Mouse (Mus musculus) cerebellum, postnatal 25 days (tissue): ENCODE measurements at regions not wholly inside any gene's neighbourhood (a gene's known extent, or its start where the extent isn't known, plus 50 kb on each side); places are given as distances from the start of the nearest gene placed in this dataset.
"Not testable (repeated sequence)": the region's sequence is repeated elsewhere in the genome, so short reads cannot be mapped to it uniquely, and the experiment has no call there.

Experiments used
- DNase-seq, 2 experiments: peaks; one replicate each; pipeline ENCODE4 v3.0.0; 2021; ENCODE audit warnings: mixed read lengths in 2 of 2

DNA sequence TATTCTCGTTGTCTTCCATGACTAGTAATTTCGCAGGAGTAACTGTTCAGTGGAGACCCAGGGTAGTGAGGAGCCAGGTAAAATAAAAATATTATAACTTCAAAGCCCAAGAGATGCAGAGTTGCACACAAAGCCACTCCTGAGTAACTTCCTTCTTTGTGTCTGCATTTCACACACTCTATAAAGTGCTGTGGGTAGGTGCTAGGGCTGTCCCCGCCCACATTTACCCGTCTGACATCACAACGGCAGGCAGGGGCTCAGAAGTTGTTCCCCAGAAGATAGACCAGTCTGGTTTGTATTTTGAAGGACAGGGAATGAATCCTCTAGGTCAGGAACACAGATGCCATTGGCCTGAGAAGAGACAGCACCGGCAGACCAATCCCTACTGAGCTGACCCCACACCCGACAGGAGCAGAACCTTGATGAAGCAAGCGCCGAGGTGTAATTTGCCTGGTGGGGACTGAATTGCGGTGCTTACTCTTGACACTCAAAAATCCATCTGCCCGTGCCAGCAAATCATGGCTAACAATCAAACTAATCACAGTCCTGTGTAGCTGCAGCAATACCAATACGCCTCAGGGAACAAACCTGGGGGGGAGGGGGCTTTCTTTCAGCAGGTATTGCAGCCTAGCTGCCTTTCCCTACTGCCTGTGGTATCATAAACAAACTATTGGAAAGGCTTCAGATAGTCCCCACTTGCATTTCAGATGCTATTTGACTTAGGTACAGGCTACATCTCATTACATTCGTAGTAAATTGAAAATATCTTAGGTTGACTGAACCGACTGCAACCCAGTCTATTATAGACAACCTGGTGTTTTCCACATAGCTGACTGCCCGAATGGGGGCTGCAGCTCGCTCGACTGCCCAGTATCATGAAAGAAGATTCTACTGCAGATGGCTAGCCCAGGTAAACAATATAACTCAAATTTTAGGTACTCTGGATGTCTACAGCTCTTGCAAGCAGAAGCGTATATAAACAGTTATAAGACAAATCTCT lies 175.6 kb downstream of the Basp1 start:
- no peak for DNase-seq

DNA sequence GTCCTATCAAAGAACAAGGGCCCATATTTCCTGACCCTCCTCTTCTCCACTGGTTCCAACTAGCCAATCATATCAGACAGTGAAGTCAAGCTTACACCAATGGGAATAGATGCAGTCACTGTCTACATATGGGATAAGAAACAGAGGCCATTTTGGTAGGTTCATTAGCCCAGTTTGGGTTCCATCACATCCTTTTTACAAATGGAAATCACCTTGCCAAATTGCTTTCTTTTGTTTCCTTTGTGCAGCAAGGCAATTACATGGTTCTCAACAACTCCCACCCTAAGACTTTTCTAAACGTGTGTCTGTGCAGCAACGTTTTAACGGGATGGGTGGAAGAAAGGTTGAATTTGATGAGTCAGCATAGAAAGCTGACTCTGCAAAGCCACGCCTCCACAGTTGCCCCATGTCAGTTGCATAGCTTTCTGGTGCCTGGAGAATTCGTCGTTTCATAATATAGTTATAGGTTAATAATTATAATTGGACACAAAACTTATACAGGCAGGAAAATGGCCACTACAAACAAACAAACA lies 177.3 kb downstream of the Basp1 start:
- DNase-seq, result no peak

DNA sequence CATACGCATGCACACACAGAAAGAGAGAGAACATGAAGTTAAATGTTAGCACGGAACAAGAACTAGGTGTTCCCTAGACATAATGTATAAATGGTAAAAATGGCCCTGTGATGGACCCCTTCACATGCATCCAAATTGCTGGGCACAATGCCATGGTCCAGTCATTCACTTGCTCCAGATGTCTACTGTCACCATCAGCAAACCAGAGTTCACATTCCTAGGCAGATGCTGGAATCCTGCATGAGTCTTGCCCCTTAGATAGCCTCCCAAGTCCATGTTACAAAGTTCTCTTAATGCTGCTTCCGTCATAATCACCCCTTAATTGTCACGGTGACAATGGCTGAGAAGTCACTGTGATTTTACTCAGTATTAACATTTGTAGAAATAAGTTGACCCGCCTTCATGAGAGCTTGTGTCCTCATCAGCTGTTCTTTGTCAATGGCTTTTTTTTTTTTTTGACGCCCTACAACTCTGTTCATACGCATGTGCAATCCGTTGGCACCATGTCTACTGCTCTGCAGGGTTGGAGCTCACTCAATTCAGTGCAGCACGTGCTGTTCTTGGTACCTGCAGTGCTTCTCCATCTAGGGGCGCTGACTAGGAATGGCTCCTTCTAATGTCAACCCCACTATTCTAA lies 179.4 kb downstream of the Basp1 start:
- no peak for DNase-seq

DNA sequence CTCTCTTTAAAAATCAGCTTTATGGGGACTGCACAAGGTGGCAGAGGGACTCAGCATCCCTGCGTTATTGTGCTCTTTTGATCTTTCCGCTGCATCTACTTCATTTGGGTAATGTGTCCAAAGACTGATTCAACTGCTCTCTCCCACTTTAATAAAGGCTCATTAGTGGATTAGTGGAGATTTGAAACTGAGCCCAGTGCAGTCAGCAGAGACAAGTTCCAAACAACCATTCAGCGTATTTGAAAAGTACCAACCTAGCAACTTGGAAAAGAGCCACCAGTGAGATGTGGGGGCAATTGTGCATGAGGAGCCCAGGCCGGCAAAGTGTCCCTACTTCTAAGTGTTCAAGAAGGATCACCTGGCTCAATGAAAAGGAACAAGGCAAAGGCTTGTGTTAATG lies 183.4 kb downstream of the Basp1 start:
- no peak for DNase-seq

GRCm38 (mm10) chr15:25229807-25230206 lies 183.8 kb downstream of the Basp1 start:
- no peak for DNase-seq

DNA sequence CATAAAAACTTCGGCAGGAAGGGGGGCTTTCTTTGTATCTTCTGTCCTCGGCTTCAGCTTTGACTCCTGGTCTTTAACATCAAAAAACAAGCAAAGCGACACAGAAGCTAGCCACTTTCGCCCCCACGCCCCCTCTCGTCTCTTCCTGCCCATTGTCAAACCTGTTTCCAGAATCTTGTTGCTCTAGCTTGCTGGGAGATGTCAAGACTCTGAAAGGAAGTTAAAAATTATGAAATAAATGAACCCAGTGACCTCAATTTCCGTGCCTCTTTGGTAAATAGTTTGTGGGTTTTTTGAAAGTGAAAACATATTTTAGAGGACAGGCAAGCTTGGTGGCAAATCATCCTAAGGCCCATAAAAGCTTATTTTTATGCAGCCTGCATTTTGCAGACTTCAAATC lies 186.1 kb downstream of the Basp1 start:
- DNase-seq, result no peak

DNA sequence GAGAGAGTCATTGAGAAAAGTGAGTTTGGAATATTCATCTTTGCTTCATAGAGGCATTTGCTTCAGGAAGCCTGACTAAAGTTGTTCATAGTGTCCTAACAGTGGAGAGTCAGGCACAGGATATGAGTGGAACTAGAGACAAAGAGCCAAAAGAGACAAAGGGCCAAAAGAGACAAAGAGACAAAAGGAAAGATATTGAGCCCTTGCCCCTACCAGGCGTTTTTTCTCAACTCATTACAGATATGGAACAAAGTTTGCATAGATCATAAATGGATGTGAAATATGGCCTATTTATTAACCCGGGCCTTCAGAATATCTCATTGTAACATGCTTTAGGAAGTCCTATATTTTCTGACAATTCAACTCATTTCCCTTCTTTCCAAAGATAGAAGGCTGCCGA lies 187.6 kb downstream of the Basp1 start:
- no peak for DNase-seq

GRCm38 (mm10) chr15:25225431-25225830 lies 188.1 kb downstream of the Basp1 start:
- no peak for DNase-seq

DNA sequence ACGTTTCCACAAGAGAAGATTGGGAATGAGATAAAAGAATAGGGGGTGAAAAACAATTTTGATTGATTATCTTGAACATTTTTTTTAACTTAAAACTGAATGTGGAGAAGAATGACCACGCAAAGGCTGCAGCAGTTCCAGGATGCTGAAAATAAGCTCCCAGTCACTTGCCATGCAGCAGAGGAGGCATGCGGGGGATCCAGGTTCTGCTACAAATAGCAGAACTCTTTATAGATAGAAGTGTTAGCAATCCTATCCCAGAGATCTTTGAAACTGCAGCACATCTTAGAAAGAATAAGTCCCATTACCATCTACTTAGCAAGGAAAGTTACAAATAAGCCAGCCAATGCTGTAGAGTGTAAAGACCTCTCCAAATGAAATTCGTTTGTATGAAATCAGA lies 191.8 kb downstream of the Basp1 start:
- no peak for DNase-seq

DNA sequence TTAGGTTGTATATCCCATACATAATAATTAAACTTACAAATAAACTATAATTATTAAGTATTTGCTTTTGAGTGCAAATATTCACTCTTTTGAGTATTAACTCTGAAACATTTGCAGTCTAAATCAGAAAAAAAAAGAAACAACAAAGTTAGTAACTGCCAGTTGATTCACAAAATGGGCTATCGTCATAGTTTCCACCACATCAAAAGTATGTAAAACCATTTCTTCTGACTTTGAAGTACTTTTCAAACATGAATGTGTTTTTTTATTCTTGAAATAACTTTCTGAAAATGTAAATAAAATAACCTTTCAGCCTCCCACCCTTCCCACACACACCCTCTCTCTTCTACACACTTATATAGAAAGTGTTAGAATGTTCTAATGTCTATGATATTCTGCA lies 197.2 kb downstream of the Basp1 start:
- DNase-seq, result no peak

DNA sequence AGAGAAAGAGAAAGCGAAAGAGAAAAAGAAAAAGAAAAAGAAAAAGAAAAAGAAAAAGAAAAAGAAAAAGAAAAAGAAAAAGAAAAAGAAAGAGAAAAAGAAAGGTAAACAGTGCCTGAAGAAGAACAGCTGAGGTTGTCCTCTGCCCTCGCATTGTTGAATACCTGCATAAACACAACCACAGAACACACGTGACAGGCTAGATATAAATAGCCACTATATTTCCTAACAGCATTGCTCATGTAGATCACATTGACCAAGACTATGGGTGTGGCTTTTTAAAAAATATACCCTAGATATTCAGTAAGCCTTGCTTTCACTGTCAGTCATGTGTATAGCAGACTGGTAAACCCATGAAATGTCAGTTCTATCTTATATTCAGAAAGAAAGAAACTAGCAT lies 211.5 kb downstream of the Basp1 start:
- DNase-seq, result no peak

DNA sequence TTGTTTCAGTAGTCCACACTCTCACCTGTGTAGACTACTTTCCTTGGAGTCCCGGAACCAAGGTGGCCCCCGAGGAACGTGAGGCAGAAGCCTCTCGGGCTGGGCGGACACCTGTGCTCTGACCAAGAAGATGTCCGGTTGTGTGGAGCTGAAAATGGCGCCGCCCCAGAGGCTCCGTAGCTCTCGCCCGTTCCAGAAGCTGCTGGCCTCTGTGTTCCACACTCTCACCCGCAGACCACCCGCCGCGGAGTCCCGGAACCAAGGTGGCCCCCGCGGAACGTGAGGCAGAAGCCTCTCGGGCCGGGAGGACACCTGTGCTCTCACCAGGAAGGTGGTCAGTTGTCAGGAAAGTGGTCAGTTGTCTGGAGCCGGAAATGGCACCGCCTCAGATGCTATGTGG lies 213.3 kb downstream of the Basp1 start:
- DNase-seq, result not testable (repeated sequence)

DNA sequence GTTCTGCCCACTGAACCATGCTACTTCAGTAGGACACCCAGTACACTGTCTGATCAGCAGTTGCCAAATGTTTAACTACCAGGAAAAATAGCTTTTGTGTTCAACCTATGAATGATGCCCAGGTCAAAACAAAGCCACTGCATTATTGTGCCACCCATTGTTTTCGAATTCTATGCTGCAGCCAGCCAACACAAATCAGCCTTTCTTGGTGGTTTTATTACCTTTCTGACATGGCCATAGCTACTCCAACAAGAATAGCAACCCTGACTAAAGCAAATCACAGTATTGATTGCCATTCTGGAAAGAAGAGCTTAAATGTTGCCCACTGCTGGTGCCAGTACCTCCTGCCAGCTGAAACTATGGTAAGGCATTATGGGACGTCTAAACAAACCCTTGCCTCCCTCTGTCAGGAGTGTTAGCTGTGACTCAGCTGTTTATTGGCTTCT lies 225.7 kb downstream of the Basp1 start:
- no peak for DNase-seq

DNA sequence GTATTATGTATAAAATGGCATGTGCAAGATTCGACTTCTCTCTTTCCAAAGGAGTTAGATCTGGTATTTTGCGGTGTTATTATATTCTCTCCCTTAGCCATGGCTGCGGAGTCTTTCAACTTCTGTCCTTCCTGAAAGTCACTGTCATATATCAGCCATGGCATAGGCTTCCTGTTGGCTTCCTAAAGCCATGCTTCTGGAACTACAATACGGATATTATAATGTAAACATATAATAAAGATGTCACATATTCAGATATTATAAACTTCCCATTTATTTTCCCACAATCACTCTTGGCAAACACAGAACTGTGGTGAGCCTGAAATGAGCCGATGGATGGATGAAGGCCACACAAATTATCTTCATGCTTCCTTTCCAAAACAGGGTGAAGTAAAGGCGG lies 240.8 kb downstream of the Basp1 start:
- no peak for DNase-seq

DNA sequence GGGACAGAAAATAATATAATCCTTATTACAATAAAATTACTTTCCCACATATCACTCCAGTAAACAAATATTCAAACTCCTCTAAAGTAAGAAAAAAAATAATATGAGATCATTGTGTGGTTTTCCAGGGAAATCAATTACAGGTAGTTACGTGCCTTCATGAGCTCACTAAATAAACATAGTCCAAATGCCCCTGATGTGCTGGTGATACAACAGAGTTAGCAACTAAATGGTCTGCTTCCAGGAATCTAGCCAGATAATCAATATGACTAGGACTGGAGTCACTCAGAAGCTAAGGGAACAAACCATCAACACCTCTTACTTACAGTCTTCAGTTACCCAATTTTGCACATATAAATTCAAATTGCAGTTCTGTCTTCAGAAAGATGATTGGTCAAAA lies 267.2 kb downstream of the Basp1 start:
- DNase-seq, result no peak

DNA sequence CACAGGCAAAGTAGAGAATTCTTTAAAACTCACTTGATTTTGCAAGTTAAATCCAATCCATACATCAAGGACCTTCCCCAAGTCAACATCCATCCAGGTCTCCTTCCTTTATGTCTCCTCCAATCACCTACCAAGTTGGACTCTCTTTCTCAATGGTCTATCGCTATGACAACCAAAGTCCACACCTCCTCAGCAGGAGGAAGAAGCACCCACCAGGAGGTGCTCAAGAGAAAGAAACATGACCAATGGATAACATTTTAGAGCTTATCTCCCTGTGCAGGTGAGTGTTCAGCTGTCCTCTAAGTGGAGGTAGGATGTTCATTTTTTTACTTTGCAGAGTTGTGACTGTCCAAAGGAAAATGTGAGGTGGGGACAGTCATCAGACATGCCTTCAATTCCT lies 269.3 kb downstream of the Basp1 start:
- DNase-seq, result no peak

- DNase-seq, result no peak
These were observed 273.0 kb downstream of the Basp1 start for GRCm38 (mm10) chr15:25140389-25141181.

GRCm38 (mm10) chr15:25137091-25137490 lies 276.5 kb downstream of the Basp1 start:
- no peak for DNase-seq

DNA sequence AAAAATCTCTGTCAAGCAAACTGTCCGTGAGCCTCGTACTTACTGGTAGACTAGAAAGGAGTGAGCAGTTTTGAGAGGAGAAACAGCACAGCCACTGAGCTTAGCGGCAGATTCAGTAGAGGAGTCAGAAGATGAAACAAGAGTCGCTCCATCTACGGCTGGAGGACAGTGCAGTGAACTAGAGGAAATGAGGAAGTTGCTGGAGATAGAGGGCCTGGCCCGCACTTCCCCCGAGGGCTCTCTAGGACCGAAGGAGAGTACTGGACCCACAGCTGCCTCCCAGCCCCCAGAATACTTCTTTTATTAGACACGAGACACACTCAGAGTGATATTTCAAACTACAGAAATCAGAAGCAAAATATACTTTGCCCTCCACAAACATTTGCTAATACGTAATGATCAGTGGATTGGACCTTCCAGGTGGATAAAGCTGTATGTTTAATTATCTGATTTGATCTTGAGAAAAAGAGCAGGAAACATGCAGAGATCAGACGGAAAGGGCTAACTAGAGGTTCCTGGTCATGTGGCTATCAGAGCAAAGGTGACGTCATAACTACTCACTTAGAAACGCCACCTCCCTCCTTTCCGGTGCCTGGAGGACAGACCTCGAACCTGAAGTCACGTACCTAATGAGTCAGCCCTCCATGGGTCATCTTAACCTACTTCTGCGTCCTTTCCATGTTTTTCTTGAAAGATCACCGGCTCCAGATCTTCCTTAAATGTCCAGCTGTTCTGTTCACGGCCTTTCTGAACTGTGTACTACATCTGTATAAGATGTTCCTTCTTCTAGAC lies 277.9 kb downstream of the Basp1 start:
- no peak for DNase-seq

- peak in 1 of 2 experiments; percentile 9 for DNase-seq
These were observed 283.5 kb downstream of the Basp1 start for GRCm38 (mm10) chr15:25130096-25130495.

DNA sequence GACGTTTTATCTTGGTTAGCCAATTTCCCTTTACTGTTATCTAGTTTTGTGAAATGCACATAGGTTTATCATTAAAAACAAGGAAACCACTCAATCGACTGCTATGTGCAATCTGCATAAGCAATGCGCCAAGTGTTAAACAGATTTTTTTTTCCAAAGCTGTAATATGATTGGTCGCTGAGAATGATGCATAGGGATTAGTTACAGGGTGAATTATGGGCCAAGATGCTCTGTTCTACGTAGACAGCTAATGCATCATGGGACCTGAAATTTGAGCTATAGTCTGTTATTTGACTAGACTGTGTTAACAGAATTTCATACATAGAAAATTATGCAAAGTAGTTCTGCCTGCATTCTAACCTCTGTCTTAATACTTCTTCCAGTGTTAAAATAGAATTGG lies 284.0 kb downstream of the Basp1 start:
- DNase-seq, result no peak

- DNase-seq, result peak in 1 of 2 experiments; percentile 21
These were observed 293.1 kb downstream of the Basp1 start for GRCm38 (mm10) chr15:25120441-25120840.
